Mouse (Mus musculus): ENCODE measurements around the gene Glrx2.

- TF ChIP-seq CTCF (IDR thresholded peaks at IDR 0.05; ENCODE audit: low read depth) (no peak), EP300 (IDR thresholded peaks at IDR 0.05; ENCODE audit: low read depth) (no peak)
Observed at GRCm38 (mm10) chr1:143684849-143685248, 31.3 kb upstream of the Glrx2 start.
